Mouse (Mus musculus) CH12F3 (cell line): ENCODE measurements around the gene Sgsm3.

ENCODE experiments used
- in situ Hi-C: fragments of 300-500 bp; cut with MboI; formaldehyde crosslinking; loops from 2 replicates; pipeline ENCODE4 v1.14.3; 2020; ENCODE audit warnings: low sequenced_read_pairs

The Sgsm3 gene

GRCm38 (mm10) chr15:81021377-81021776 is 43.8 kb downstream of the Sgsm3 start:
- in situ Hi-C loops: no loop called here

- in situ Hi-C loops: no loop called here
These were observed 44.9 kb downstream of the Sgsm3 start for GRCm38 (mm10) chr15:81022437-81022836.

GRCm38 (mm10) chr15:81023842-81024241 is 46.3 kb downstream of the Sgsm3 start:
- in situ Hi-C loops: no loop called here

- in situ Hi-C loops: no loop called here
These were observed 49.3 kb downstream of the Sgsm3 start for GRCm38 (mm10) chr15:81026901-81027300.

- in situ Hi-C loops: no loop called here
These were observed 50.0 kb downstream of the Sgsm3 start for GRCm38 (mm10) chr15:81027378-81028173.

GRCm38 (mm10) chr15:81030891-81031425 is 53.4 kb downstream of the Sgsm3 start:
- in situ Hi-C loops: no loop called here

GRCm38 (mm10) chr15:81031611-81032010 is 54.0 kb downstream of the Sgsm3 start:
- in situ Hi-C loops: no loop called here

GRCm38 (mm10) chr15:81032941-81033629 is 55.5 kb downstream of the Sgsm3 start:
- in situ Hi-C loops: no loop called here

GRCm38 (mm10) chr15:81034119-81034518 is 56.6 kb downstream of the Sgsm3 start:
- in situ Hi-C loops: no loop called here

- in situ Hi-C loops: no loop called here
These were observed 58.0 kb downstream of the Sgsm3 start for GRCm38 (mm10) chr15:81035417-81036162.

GRCm38 (mm10) chr15:81038419-81038818 is 60.9 kb downstream of the Sgsm3 start:
- in situ Hi-C loops: no loop called here

GRCm38 (mm10) chr15:81041767-81042166 is 64.2 kb downstream of the Sgsm3 start:
- in situ Hi-C loops: no loop called here

GRCm38 (mm10) chr15:81042276-81042931 is 64.8 kb downstream of the Sgsm3 start:
- in situ Hi-C loops: no loop called here

GRCm38 (mm10) chr15:81044446-81044845 is 66.9 kb downstream of the Sgsm3 start:
- in situ Hi-C loops: no loop called here

- in situ Hi-C loops: no loop called here
These were observed 67.8 kb downstream of the Sgsm3 start for GRCm38 (mm10) chr15:81045336-81045735.

GRCm38 (mm10) chr15:81046061-81046460 is 68.5 kb downstream of the Sgsm3 start:
- in situ Hi-C loops: no loop called here

- in situ Hi-C loops: no loop called here
These were observed 69.9 kb downstream of the Sgsm3 start for GRCm38 (mm10) chr15:81047497-81047896.

- in situ Hi-C loops: no loop called here
These were observed 72.0 kb downstream of the Sgsm3 start for GRCm38 (mm10) chr15:81049401-81050053.

GRCm38 (mm10) chr15:81050488-81050887 is 72.9 kb downstream of the Sgsm3 start:
- in situ Hi-C loops: no loop called here

GRCm38 (mm10) chr15:81052491-81052890 is 74.9 kb downstream of the Sgsm3 start:
- in situ Hi-C loops: no loop called here
